Mouse (Mus musculus) embryonic facial prominence, embryonic 10.5 days (tissue): Measurements from ENCODE around the gene Troap. TPM values are rescaled to one million over a fixed set of nuclear protein-coding genes. Genes with fewer than 3 reads are reported as not detected.

ENCODE experiments used
- DNase-seq: peaks from one replicate; pipeline ENCODE4 v3.0.0-alpha.2; 2017; ENCODE audit warnings: low spot score
- H3K27ac ChIP-seq: fragments of 300-500 bp; sonication (generic); replicated peaks from 2 replicates; pipeline ENCODE4 v1.5.1; 2016; ENCODE audit warnings: mild to moderate bottlenecking
- H3K27me3 ChIP-seq: fragments of 300-500 bp; sonication (generic); replicated peaks from 2 replicates; pipeline ENCODE4 v1.6.1; 2016; ENCODE audit warnings: low read depth, mild to moderate bottlenecking; ENCODE audit not compliant: poor library complexity, severe bottlenecking
- H3K36me3 ChIP-seq: fragments of 300-500 bp; sonication (generic); replicated peaks from 2 replicates; pipeline ENCODE4 v1.6.1; 2016; ENCODE audit warnings: mild to moderate bottlenecking, moderate library complexity
- H3K4me1 ChIP-seq: fragments of 300-500 bp; sonication (generic); 2 replicates; pipeline ENCODE4 v1.6.1; 2016
- H3K4me3 ChIP-seq: fragments of 300-500 bp; sonication (generic); 2 replicates; pipeline ENCODE4 v1.5.1; 2016; ENCODE audit warnings: mild to moderate bottlenecking, moderate library complexity
- H3K9me3 ChIP-seq: fragments of 300-500 bp; sonication (generic); 2 replicates; pipeline ENCODE4 v1.6.1; 2016; ENCODE audit warnings: mild to moderate bottlenecking
- WGBS: fragments of 180-500 bp; shearing (Covaris S2); methylation state at CpG from one replicate; pipeline ENCODE4 v1.1.7; 2016; 5-methylcytosine and 5-hydroxymethylcytosine counted together
- polyA plus RNA-seq: library from polyadenylated mRNA; unstranded; fragments of >200 nt; fragmentation: Nextera tagmentation; extraction: Ambion mirVana; gene quantifications from 2 replicates; pipeline ENCODE4 v1.2.1, GENCODE M21; 2016

Troap gene
- polyA plus RNA-seq, 1 experiment from 2014 or later, result 53.1 TPM

GRCm38 (mm10) chr15:99095356-99095755, 21.0 kb downstream of the Troap start:
- Histone ChIP-seq H3K36me3 (no peaks in the 10 kb centered on the region), H3K9me3 (no peaks in the 10 kb centered on the region), H3K4me3 (peak overlapping the region; percentile 41), H3K27ac (no peak overlapping the region), H3K4me1 (peaks cover 79% of the 10 kb centered on the region), H3K27me3 (peaks cover 98% of the 10 kb centered on the region)
- DNase-seq, result peak; percentile 21
- 3% methylated on average over 6 of the region's 6 CpGs for WGBS

- Histone ChIP-seq H3K36me3 (no peaks in the 10 kb centered on the region), H3K9me3 (no peaks in the 10 kb centered on the region), H3K4me1 (peaks cover 70% of the 10 kb centered on the region), H3K27me3 (peaks cover 98% of the 10 kb centered on the region), H3K27ac (peak overlapping the region; percentile 63), H3K4me3 (peak overlapping the region; percentile 57)
- no peak for DNase-seq
- 1% methylated on average over 24 of the region's 24 CpGs for whole genome bisulfite sequencing
Measured at GRCm38 (mm10) chr15:99096061-99096793, 21.9 kb downstream of the Troap start.

DNA sequence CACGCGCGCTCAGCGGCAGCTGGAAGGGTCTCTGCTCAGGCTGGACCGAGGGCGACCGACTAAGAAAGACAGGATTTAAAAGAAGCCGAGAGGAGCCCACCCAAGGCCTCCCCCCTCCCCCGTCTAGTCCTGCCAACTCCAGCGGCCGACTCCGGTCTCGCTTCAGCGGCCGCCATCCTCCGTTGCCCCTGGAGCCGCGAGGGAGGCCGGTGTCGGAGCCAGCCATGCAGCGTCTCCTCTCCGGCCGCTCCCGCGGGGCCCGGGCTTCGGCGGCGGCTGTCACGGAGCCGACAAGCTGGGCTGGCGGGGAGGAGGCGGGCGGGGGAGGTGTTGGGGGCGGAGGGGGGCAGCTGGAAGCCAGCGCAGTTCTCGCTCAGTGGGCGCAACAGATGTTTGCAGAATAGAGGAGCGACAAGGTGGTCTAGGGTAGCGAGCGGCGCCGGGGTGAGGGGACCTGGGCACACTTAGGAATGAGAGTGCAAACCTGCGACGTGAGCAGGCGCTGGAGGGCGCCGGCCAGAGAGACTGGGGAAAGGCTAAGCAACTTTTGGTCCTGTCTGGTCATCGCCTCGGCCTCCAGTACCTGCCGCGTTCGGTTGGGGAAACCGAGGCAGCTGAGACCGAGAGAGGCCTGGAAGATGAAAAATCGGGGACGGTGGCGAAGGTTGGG, 22.6 kb downstream of the Troap start:
- H3K27me3 ChIP-seq, result peaks cover 91% of the 10 kb centered on the region

GRCm38 (mm10) chr15:99097840-99098492, 23.6 kb downstream of the Troap start:
- H3K27ac ChIP-seq, result peak overlapping the region; percentile 51; the same call in 1 of the 2 replicates
- under 1% methylated on average over 39 of the region's 39 CpGs for WGBS

More for the DNA sequence above, 22.6 kb downstream of the Troap start:
- H3K27ac ChIP-seq, result peak overlapping the region; percentile 69
- WGBS, result under 1% methylated on average over 58 of the region's 58 CpGs
- DNase-seq, result peak; percentile 70
- H3K4me1 ChIP-seq, result peaks cover 68% of the 10 kb centered on the region
- no peaks in the 10 kb centered on the region for H3K36me3 ChIP-seq
- H3K4me3 ChIP-seq, result peak overlapping the region; percentile 57
- no peaks in the 10 kb centered on the region for H3K9me3 ChIP-seq

DNA sequence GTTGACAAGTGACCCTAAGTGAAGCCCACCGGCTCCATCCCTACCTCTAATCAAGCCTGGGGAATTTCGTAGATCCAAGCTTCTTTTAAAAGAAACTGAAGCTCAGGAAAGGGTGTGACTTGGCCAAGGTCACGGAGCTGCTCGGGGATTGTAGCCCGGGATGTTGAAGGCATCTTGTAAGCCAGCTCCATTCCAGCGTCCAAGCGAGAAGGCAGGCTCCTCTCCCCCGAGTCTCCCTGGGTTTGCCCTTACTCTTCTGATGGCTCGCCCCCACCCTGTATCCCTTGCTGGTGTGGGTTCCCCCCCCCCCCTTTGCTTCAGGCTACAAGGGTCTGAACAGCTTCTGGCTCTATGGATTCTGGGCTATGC, 24.1 kb downstream of the Troap start:
- H3K27me3 ChIP-seq, result peaks cover 75% of the 10 kb centered on the region
- H3K27ac ChIP-seq, result peak overlapping the region; percentile 51; the same call in 1 of the 2 replicates
- peak; percentile 54 for DNase-seq

More at GRCm38 (mm10) chr15:99097840-99098492, 23.6 kb downstream of the Troap start:
- peaks cover 81% of the 10 kb centered on the region for H3K27me3 ChIP-seq
- H3K36me3 ChIP-seq, result no peaks in the 10 kb centered on the region
- H3K4me3 ChIP-seq, result peak overlapping the region; percentile 57
- peak; percentile 71 for DNase-seq
- H3K4me1 ChIP-seq, result peaks cover 63% of the 10 kb centered on the region
- no peaks in the 10 kb centered on the region for H3K9me3 ChIP-seq

DNA sequence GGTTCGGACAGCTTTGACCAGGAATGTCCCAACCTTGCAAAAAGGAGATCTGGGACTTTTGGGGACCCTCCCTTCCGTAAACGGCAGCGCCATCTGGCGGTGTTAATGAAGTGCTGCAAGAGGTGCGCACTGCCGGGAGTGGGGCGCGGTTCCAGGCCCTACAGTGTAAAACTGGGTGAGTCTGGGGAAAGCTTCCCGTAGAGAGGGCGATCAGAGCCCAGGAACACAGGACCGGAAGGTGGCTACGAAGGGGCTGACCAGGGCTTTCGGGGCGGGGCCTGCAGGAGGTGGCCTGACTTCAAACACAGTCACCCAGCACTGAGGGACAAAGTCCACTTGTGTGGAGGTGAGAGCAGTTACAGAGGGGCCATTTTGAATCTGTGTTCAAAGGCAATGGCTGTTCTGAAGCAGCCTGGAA, 24.8 kb downstream of the Troap start:
- Histone ChIP-seq H3K27ac (peak overlapping the region; percentile 35; the same call in 1 of the 2 replicates), H3K4me3 (peak overlapping the region; percentile 57), H3K9me3 (no peaks in the 10 kb centered on the region), H3K4me1 (peaks cover 53% of the 10 kb centered on the region), H3K27me3 (peaks cover 70% of the 10 kb centered on the region), H3K36me3 (no peaks in the 10 kb centered on the region)
- peak; percentile 76 for DNase-seq
- under 1% methylated on average over 15 of the region's 15 CpGs for WGBS

More for the DNA sequence above, 24.1 kb downstream of the Troap start:
- H3K36me3 ChIP-seq, result no peaks in the 10 kb centered on the region
- peaks cover 58% of the 10 kb centered on the region for H3K4me1 ChIP-seq
- 1% methylated on average over 9 of the region's 9 CpGs for WGBS
- H3K4me3 ChIP-seq, result peak overlapping the region; percentile 57
- H3K9me3 ChIP-seq, result no peaks in the 10 kb centered on the region

GRCm38 (mm10) chr15:99099984-99100383, 25.6 kb downstream of the Troap start:
- H3K27ac ChIP-seq, result no peak overlapping the region
- no peak for DNase-seq
- peaks cover 63% of the 10 kb centered on the region for H3K27me3 ChIP-seq
- H3K9me3 ChIP-seq, result no peaks in the 10 kb centered on the region
- no peaks in the 10 kb centered on the region for H3K36me3 ChIP-seq
- 52% methylated on average over 3 of the region's 3 CpGs for WGBS
- peaks cover 47% of the 10 kb centered on the region for H3K4me1 ChIP-seq
- no peak overlapping the region for H3K4me3 ChIP-seq

- DNase-seq, result no peak
- Histone ChIP-seq H3K4me3 (no peak overlapping the region), H3K27ac (no peak overlapping the region), H3K36me3 (no peaks in the 10 kb centered on the region), H3K27me3 (peaks cover 10% of the 10 kb centered on the region), H3K9me3 (no peaks in the 10 kb centered on the region), H3K4me1 (no peaks in the 10 kb centered on the region)
- WGBS, result 82% methylated on average over 7 of the region's 7 CpGs
Measured at GRCm38 (mm10) chr15:99105238-99105637, 30.9 kb downstream of the Troap start.

- no peak for DNase-seq
- no peaks in the 10 kb centered on the region for H3K9me3 ChIP-seq
- H3K4me1 ChIP-seq, result peaks cover 5% of the 10 kb centered on the region
- H3K27me3 ChIP-seq, result no peaks in the 10 kb centered on the region
- 78% methylated on average over 3 of the region's 3 CpGs for WGBS
- no peak overlapping the region for H3K27ac ChIP-seq
- no peaks in the 10 kb centered on the region for H3K36me3 ChIP-seq
- no peak overlapping the region for H3K4me3 ChIP-seq
Measured at GRCm38 (mm10) chr15:99107866-99108265, 33.5 kb downstream of the Troap start.

DNA sequence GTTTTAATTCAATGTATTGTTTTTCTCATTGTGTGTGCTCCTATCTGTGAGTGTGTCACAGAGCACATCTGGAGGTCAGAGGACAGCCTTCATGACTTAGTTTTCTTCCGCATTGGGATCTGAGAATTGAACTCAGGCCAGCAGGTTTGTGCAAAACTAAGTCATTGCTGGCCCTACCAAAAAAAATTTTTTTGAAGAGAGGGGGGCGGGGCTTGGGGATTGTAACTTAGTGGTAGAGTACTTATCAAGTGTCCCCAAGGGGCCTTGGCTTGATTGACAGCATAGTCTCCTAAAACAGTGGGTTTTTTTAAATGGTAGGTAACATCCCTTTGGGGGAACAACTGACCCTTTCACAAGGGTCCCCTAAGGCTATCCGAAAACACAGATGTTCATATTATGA, 36.8 kb downstream of the Troap start:
- Histone ChIP-seq H3K27ac (no peak overlapping the region), H3K36me3 (no peaks in the 10 kb centered on the region), H3K4me3 (no peak overlapping the region), H3K4me1 (peaks cover 20% of the 10 kb centered on the region), H3K27me3 (no peaks in the 10 kb centered on the region), H3K9me3 (no peaks in the 10 kb centered on the region)
- no peak for DNase-seq
- WGBS, result 84% methylated on average over 3 of the region's 3 CpGs

DNA sequence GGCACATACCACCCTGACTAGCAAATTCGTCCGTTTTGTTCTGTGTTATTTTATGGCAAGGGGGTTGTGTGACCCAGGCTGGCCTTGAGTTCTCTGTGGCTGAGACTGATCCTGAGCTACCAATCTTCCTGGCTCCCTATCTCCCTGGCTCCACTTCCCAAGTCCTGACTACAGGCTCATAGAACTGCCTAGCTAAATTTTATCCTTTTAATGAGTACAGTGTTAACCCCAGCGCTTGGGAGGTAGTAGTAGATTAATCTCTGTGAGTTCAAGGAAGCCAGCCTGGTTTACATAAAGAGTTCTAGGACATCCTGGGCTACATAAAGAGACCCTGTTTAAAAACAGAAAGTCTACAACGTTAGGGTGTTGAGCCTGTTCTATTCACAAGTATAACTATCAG, 37.4 kb downstream of the Troap start:
- WGBS, result 61% methylated on average over 4 of the region's 4 CpGs
- peaks cover 20% of the 10 kb centered on the region for H3K4me1 ChIP-seq

DNA sequence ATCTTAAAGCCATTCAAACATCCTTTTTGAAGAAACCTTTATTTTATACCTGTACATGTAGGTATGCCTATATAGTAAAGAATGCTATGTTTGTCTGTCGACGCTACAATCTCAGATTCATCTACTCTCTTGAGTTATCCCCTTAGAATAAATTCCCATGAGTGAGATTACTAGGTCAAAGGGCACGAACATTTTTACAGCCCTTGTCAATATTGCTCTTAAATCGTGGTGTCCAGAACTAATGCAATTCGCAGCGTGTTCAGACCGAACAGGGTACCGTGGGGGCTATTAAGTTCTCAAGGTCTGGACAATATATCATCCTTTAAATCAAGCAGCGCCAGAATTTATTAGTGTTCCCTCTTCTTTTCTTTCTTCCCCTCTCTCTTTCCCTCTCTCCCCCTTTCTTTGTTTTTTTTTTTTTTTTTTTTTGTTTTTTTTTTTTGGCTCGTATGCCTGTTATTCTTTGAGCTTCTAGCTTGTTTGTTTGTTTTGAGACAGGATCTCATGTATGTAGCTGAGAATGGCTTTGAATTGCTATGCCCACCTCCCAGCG, 38.5 kb downstream of the Troap start:
- 62% methylated on average over 11 of the region's 11 CpGs for WGBS
- Histone ChIP-seq H3K9me3 (no peaks in the 10 kb centered on the region), H3K36me3 (no peaks in the 10 kb centered on the region), H3K27ac (no peak overlapping the region), H3K27me3 (no peaks in the 10 kb centered on the region), H3K4me3 (peak overlapping the region; percentile 27; the same call in 1 of the 2 replicates), H3K4me1 (peaks cover 20% of the 10 kb centered on the region)
- DNase-seq, result no peak

More for the DNA sequence above, 37.4 kb downstream of the Troap start:
- Histone ChIP-seq H3K9me3 (no peaks in the 10 kb centered on the region), H3K36me3 (no peaks in the 10 kb centered on the region), H3K4me3 (no peak overlapping the region), H3K27me3 (no peaks in the 10 kb centered on the region), H3K27ac (no peak overlapping the region)
- no peak for DNase-seq
